Mouse (Mus musculus) inflammation-experienced regulatory T-cells, adult 6 months (primary cell): Measurements from ENCODE around the gene Cntn4. TPM values are rescaled to one million over a fixed set of nuclear protein-coding genes. Genes with fewer than 3 reads are reported as not detected.

ENCODE experiments used
- ATAC-seq: one replicate; pipeline ENCODE4 v1.8.0; 2017
- polyA plus RNA-seq, 3 experiments: library from polyadenylated mRNA; unstranded; fragments of 100-300 nt; shearing (Covaris generic); gene quantifications; one replicate each; pipeline ENCODE4 v1.2.1; 2017

Cntn4 gene
- polyA plus RNA-seq, 3 experiments from 2014 or later: not detected

DNA sequence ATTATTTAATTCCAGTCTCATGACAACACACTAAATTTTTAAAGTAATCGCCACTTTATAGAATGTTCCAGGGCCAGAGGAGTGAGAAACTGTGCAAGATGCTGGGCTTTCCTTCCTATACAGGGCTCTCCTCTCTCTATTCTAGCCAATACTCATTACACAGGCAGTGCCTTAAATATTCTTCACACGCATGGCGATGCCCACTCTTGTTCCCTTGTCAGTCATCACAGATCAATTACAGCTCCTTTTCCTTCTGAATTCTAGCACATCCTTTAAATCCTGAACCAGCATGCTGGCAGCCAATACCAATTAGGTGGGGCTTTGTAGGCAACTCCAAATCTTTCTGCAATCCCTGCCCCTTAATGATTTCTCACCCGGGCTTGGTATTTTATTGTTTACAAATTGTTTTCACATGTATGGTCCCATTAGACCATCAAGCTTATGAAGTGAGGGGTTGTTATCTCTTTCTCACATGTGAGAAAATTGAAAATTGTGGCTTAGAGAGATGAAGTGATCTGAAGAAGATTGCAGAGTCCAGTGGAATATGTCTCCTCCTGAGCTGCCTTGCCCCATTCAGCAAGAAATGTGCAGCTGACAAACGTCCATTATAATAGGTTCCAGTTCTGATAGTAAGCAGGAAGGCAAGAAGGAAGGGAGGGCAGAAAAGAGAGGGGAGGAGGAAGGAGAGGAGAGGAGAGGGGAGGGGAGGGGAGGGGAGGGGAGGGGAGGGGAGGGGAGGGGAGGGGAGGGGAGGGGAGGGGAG lies 789.0 kb downstream of the Cntn4 start:
- no peak for ATAC-seq

DNA sequence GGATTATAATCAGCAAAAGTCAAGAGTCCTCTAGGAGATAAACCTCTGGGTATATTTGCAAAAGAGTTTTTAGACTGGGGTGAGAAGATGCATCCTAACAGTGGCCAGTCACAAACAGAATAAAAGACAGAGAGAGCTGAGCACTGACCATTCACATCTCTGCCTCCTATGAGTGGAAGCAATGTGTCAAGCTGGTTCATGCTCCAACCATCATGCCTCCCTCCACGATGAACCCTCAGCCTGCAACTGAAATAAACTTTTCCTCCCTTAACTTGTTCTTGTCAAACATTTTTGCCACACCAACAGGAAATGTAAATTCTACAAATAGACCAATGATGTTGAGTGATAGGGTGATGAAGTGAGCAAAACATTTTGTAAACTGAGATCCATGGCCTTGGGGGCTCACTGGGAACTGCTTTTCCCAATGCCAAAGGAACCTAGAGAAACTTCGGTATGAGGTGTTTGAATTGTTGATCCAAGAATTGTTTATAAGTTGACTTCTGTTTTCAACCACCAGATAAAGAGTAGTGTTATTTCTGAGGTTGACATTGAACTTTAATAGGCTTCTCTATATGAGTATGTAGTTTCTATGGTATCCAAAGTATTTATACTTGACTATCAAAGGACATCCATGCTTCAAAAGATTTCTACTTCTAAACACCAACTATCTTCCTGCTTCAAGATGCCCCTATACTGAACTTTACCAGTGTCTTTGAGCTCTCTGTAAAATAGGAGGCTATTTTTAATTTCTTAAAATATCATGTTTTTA lies 794.6 kb downstream of the Cntn4 start:
- no peak for ATAC-seq

DNA sequence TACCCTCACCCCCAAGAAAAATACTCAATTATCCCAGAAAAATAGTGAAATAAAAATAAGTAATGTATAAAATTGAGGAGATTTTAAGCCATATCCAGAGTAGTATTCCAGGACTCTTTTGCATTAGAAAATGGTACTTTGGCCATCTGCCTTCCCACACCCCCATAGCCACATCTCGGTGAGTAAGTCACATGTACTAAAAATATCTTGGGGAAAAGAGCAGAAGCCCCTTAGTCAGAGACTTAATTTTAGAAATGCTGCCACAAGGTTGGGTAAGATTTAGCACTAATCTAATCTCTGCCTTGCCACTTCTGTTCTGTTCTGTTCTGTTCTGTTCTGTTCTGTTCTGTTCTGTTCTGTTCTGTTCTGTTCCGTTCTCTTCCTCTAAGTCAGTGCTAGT lies 796.4 kb downstream of the Cntn4 start:
- ATAC-seq: no peak

DNA sequence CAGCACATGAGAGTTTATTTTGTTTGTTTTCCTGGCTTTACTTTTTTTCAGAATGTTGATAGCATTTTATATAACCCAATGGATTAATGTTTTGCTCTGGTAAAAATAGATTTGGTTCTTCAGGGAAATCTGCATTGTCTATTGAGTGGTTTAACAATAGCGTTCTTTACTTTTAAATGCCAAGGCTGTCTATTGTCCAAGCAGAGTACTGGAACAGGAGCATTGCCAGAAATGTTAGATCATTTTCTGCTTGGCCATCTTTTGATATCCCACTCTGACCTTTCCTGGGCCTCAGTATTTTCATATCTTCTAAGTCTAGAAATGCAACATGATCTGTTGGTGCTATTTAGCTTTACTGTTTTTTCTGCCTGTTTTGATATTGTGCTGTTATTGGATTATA lies 804.1 kb downstream of the Cntn4 start:
- ATAC-seq: no peak

DNA sequence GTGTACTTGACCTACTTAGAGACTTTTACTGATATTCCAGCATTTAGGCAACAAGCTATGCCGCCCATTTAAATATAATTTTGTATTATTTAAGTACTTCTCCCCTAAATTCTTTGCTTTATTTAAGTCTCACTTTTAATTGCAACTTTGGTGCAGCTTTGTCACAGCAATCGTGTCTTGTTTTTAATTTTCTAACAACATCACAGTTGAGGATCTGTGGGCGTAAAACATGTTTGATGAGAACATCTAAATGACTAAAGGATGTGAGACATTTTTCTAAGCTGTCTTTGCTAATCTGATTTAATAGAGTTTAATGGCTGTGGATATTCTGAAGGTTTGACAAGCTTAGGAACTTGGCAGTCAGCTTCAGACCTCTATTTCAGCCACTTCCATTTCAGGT lies 818.8 kb downstream of the Cntn4 start:
- ATAC-seq: no peak

DNA sequence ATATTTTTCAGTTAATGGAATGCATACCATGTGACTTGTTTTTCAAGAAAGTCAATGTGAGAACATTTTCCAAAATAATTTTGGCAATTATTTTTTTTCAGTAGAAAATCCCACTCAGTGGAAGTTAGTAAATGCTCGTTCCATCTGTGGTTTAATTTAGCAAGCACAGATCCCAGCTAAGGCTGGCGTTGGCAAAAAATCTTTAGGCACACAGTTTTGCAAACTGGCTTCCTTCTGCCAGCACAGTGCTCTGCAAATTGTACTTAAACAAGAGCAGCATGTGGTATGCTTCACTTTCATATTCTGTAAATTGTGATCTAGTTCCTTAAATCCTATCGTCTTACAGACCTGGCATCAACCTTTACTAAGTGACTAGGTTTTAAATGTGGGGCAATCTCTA lies 821.7 kb downstream of the Cntn4 start:
- ATAC-seq: no peak

DNA sequence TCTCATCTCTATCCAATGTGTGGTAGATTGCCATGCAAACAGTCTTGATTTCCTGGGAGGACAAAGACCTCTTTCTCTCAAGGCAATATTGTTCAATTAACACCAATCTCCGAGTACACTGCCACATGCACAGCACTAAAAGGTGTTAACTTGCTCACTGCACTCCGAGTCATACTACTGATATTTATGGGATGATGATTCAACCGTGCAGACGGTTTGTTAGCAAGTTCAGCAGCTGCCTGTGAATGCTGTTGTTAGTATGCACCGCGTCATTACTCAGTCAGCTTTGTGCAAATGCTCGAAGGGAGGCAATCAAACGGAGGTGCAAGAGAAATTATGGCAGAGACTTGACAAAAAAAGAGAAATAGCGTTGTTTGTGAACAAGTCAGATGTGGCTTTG lies 826.5 kb downstream of the Cntn4 start:
- no peak for ATAC-seq

DNA sequence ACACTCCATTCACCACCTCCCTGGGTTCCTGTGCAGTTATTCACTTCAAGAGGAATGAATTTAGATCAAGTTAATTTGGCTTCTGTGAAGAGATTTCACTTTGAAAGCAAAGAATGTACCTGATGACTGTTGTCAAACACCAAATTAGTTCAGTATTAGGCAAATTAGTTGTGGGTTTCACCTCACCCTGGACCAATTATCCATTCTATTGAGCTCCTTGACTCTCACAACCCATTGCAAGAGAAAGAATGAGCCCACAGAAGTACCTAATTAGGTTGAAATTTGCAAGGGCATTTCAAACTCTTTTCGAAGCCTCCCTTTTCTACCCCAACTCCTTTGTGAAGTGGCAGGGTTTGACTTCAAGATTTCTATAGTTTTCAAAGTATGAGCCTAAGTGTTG lies 842.9 kb downstream of the Cntn4 start:
- ATAC-seq: no peak

DNA sequence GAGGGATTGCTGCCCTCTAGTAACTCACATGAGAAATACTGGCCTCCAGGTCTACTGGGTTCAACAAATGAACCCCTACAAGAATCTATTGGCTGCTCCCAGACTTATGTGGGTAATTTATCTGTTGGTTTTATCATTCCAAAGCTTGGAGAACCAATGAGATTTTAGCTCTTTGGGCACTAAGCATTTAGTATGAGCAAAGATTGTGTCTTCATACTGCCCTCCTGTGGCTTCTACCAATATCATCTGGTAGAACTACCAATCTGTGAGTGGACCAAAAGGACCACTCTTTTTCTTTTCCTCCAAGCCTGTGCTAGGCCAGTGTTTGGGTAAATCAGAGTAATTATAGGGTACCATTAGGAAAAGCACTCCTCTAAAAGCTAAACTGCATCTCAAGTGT lies 866.0 kb downstream of the Cntn4 start:
- ATAC-seq: no peak

DNA sequence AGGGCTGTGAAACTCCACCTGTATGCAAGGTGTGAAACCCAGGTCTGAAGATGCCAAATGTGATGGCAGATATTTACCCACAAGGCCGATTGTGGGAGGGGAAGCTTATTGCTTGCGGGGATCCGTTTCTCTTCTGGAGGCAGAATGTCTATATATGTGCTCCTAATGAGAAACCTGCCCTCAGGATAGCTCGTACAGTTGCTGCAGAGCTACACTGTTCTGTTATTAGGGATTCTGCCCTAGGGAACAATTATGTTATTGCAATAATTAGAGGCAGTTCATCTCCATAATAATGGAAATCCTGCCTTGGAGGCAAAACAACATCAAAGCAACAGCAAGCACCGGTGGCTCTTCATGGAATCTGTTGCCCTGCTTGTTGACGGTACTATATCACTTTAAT lies 884.2 kb downstream of the Cntn4 start:
- no peak for ATAC-seq

DNA sequence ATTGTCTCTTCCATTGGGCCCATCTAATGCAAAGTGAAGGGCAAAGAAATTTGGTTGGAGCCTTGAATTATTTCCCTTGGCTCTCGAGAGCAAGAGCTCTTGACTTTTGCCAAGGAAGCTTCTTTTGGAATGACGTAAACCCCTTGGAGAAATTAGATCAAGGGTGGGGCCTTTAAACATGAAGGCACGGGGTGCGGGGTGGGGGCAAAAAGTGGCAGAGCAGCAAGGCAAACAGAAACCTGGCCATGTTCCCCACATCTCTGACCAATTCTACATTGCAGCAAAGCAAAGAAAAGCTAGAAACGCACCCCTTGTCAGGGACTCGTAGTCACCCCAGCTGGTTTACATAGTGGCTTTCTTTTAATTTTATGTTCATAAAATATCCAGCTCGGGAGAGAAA lies 887.9 kb downstream of the Cntn4 start:
- no peak for ATAC-seq

DNA sequence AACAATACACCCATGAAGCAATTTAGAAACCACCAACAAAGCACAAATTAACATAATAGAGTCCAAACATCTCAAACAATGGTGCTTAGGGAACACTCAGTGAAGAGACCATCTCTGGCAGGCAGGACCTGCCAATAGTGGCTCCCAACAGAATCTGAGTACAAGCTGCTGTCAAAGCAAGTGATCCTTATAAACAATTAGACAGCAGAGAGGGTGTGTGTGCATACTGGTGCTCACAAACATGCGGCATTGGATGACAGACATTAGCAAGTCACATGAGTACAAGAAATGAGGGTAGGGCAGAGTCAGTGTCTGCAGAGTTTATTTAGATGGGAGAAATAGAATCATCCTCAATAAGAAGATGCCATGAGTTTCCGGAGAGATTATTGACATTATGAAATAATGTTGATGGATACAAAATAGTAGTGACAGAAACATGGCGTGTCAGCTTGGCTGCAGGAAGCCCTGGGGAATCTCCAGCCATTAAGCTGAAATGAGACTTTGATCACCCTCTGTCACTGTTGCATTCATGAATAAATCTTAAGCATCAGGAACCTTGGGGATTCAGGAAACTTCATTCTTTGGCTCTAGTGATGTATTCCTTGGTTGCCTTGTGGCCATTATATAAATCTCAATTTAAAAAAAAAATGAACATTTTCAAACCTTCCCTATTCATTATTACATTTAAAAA lies 888.5 kb downstream of the Cntn4 start:
- no peak for ATAC-seq

DNA sequence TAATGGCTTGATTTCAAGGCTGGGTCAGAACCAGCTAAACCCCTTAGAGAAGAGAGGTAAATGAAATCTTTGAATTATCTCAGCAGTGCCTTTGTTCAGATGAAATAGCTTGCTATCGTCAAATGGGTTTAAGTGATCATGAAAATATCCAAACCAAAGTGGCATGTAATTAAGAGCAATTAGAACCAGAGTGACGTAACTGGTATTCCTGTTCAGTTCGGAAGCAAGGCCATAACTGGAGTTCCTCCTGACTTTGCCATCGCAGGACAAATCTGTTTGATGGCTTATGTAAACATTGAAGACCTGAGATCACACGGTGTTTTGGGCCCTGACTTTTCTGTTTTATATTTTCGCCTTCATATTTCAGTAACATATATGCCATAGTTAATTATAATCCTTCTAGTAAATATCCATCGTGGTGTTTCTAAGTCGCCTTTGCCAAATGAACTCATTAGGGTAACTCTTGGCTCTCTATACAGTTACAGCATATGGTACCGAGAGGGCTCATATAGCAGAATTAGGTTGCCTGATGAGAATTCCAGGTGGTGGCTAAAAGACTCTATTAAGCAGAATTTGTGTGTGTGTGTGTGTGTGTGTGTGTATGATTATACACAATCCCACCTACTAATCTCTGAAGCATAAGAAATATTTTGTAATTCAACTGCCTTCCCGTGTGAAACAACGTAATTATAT lies 889.6 kb downstream of the Cntn4 start:
- no peak for ATAC-seq

DNA sequence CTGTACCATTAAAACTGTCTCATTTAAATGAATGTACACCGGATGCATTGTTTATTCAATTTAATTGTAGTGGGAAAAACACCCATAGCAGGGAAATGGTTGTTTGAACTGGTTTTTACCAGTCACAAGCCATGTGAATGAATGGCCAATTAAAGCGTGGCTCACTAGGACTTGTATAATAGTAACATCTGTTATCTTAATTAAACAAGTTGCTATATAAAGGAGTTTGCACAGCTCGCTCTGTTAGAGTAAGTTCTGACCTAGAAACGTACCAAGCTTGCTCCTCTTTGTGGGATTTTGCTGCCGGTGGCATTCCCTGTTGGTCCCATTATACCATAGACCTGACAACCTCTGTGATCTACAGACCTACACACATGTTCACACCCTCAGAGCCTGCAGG lies 902.7 kb downstream of the Cntn4 start:
- ATAC-seq: no peak

DNA sequence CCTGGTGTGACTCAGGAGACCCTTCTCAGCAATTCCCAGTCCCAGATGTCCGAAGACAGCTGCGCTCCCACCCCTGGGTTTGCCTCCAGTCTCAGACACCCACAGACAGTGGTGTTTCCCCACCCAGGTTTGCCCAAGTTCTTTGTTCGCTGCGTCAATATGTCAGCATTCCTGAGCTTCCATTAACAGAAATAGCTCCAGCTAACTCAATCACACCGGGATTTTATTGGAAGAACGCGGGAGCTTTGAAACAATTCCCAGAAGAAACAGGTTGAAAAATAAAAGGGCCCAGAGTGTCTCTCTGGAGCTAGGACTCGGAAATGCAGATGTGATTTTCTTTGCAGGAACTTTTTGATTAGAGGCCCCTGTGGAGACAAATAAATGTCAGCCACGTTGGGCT lies 916.3 kb downstream of the Cntn4 start:
- no peak for ATAC-seq

DNA sequence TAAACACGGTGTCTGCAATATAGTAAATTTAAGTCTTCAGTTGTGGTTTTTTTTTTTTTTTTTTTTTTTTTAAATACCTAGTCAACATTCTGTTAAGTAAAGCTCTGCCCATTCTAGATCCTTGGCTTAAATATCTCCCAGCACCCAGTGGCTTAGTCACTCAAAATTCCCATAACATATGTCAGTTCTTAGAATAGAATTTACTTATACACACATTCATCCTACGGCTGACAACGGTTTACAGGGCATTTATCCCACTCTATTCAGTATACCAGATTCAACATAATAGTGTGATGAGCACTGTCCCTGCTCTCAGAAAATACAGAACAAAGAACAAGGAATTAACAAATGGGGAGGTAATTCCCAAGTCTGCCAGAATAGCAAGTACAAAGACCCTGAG lies 939.6 kb downstream of the Cntn4 start:
- ATAC-seq: no peak

DNA sequence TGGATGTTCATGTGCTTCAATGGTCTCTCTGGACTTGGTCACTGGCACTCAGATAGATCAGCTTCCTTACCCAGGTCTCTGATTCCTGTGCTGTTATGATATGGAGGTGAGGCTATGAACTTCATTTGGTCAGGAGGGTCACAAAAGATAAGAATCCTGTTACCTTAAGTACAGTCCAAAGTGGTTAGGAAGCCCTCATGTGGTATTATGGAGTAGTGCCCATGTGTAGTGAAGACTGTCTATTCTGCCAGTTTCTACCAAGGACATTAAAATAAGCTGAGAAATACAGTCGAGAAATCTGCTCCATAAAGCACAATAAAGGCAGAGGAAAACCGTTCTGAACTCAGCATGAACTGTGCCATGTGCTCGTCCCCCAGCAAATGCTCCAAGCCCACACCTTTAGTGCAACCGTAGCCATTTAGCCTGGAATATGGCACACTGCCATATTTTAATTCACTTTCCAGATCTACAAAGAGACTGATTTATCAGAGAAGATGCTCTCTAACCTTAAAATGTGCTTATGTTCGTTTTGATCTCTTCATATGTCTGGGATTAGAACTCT lies 943.8 kb downstream of the Cntn4 start:
- ATAC-seq: no peak

DNA sequence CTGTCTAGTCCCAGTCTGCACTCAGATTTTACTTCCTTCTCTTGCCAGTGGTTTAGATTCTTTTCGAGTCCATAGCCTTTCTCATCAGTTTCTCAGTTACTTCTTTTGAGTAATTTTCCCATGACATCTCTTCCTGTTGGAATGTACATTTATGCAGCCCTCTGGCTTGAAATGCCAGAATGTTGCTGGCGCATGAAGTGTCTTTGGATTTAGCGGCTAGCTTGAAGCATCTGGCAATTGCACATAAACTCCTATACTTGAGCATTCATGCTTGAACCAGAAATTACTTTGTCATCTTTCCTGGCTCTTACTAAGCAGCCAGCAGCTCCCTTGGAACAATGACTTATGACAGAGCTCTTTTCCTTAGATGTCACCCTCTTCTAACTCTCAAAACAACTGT lies 965.6 kb downstream of the Cntn4 start:
- ATAC-seq: no peak

DNA sequence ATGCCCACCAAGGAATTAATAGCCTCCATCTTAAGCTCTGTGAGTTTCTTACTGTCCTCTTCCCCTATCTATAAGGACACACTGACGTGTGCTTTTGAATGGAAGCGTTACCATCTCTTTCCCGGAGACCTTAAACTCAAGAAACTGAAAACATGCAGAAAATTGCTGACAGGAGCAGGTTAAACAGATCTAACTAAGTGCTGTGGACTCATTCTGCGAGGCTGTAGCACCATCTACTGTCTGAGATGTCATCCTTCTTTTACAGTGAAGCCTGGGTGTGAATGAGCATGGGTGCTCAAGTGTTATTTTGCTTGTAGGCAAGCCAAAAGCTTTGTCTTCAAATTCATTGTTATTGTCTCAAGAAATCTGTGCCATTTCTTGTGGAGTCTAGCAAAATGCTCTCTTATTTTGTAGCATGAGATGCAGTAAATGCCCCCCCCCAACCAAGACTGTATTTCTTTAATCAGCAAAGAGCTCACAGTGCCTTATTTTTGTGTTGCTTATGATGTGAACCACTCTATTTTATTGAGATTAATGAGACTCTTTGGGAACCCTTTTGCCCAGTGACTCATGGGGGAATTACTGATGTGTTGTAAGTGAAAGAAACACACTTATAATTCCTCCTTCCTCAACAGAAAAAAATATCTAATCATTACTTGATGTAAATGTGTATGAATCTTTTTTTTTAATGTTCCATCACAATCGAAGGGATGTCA lies 968.2 kb downstream of the Cntn4 start:
- ATAC-seq: no peak

DNA sequence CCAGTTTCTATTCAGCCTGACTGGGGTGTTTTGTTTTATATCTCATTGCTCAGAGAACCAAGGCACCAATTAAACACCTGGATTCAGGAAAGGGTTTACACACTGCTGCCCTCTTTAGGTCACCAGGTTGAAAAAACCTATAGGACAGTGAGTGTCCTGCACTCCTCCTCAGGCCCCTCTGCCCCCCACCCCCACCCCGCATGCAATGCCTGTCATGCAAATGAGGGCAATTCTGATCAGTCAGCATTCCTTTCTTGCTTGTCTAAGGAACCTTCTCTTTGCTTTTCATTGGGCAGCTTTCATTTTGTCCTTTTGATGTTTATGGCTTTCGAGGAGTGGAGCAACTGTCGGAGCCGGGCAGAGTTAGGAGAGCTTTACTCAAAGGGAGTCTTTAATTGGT lies 969.5 kb downstream of the Cntn4 start:
- ATAC-seq: no peak

DNA sequence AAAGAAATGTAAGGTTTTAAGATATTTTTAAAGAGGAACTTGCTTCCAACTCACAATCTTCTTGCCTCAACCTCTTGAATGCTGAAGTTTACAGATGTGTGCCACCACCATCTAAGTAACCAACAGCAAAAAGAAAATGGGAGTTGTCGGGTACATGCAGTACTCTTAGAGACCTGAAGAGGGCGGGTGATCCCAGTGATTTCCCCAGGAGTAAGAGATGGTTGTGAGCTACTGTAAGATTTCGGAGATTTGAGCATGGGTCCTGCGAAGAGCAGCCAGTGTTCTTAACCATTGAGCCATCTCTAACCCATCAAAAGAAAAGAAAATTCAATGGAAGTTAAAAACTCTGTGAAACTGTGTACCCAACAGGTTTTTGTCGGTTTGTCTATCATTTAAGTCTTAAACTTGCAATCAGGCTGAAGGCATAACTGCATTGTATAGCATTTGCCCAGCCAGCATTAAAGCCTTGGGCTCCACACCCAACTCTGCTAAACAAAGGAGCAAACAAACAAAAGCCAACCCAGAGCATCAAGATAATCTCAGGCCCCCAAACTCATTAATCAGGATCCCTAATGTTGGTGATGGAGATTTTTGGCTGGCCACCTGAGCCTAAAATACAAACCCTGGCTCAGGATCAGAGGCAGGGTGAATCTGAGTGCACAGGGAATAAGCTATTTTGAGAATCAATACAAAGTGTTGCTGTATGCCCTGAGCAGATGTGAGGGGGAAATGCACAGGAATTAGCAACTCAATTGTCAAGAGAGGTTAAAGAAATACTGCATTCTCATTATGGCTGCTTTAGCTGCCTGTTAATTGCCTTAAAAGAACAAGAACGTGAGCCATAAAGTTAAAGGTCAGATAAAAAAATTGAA lies 986.6 kb downstream of the Cntn4 start:
- ATAC-seq: peak; percentile 83
